Mouse (Mus musculus): ENCODE results near the gene St6galnac5. TPM values are rescaled to one million over a fixed set of nuclear protein-coding genes. Genes with fewer than 3 reads are reported as not detected.

Gene St6galnac5
- polyA plus RNA-seq, 1 experiment from 2014 or later: 20.6 TPM

DNA sequence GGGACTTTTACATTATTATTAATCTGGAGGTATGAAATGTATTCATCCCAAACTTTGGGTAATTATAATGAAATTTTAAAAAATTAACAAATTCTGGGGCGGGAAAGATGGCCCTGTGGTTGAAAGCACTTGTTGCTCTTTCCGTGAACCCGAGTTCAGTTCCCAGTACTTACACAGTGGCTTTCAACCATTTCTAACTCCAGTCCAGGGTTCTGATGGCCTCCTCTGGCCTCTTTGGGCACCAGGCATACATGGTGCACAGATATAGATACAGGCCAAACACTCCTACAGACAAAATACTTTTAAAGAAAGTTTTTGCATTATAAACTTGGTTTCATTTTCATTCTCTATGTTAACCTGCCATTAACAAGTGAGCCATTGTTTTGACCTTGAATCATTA lies 68.4 kb downstream of the St6galnac5 start:
- Histone ChIP-seq H3K27me3 (ENCODE audit: control insufficient read depth, insufficient read depth, low read length) (no peaks in the 10 kb centered on the region), H3K4me3 (replicated peaks; ENCODE audit: low read depth, low read length) (no peak overlapping the region), H3K4me2 (ENCODE audit: low read length) (no peak overlapping the region), H3K36me3 (ENCODE audit: control insufficient read depth, insufficient read depth, low read length) (no peaks in the 10 kb centered on the region), H3K27ac (replicated peaks; ENCODE audit: low read depth, low read length) (no peak overlapping the region), H3K4me1 (ENCODE audit: control insufficient read depth, insufficient read depth, low read length) (no peaks in the 10 kb centered on the region), H3K9ac (replicated peaks; ENCODE audit: low read length) (no peak overlapping the region), H3K9me3 (ENCODE audit: control insufficient read depth, low read length) (no peaks in the 10 kb centered on the region)
- no peak for DNase-seq
- no peak for ATAC-seq (ENCODE audit: low FRiP score, low TSS enrichment)
- WGBS: 97% methylated on average over 3 of the region's 3 CpGs

DNA sequence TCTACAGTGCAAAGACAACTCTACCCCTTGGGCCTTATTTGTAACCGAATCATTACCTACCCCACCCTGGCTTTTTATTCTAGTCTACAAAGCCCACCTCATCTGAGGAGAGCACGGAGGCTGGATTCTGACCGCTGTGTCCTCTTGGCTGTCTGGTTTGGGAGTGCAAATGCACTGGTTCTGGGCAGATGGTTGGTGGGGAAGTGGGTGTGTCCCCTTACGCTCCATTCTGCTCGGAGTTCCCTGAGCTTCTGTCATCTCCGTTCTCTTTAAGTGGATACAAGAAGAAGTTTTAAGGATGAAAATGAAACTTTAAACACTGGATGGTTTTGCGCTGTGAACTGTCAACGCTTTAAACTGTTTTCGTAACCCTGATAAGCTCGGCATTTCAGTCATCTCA lies 68.9 kb downstream of the St6galnac5 start:
- H3K27ac ChIP-seq (replicated peaks; ENCODE audit: low read depth, low read length): no peak overlapping the region
- H3K9me3 ChIP-seq (ENCODE audit: control insufficient read depth, low read length): no peaks in the 10 kb centered on the region
- no peaks in the 10 kb centered on the region for H3K4me1 ChIP-seq (ENCODE audit: control insufficient read depth, insufficient read depth, low read length)
- H3K27me3 ChIP-seq (ENCODE audit: control insufficient read depth, insufficient read depth, low read length): no peaks in the 10 kb centered on the region
- ATAC-seq (ENCODE audit: low FRiP score, low TSS enrichment) (no peak), DNase-seq (no peak)
- H3K9ac ChIP-seq (replicated peaks; ENCODE audit: low read length): no peak overlapping the region
- H3K4me3 ChIP-seq (replicated peaks; ENCODE audit: low read depth, low read length): no peak overlapping the region
- no peaks in the 10 kb centered on the region for H3K36me3 ChIP-seq (ENCODE audit: control insufficient read depth, insufficient read depth, low read length)
- 94% methylated on average over 10 of the region's 10 CpGs for WGBS
- no peak overlapping the region for H3K4me2 ChIP-seq (ENCODE audit: low read length)

DNA sequence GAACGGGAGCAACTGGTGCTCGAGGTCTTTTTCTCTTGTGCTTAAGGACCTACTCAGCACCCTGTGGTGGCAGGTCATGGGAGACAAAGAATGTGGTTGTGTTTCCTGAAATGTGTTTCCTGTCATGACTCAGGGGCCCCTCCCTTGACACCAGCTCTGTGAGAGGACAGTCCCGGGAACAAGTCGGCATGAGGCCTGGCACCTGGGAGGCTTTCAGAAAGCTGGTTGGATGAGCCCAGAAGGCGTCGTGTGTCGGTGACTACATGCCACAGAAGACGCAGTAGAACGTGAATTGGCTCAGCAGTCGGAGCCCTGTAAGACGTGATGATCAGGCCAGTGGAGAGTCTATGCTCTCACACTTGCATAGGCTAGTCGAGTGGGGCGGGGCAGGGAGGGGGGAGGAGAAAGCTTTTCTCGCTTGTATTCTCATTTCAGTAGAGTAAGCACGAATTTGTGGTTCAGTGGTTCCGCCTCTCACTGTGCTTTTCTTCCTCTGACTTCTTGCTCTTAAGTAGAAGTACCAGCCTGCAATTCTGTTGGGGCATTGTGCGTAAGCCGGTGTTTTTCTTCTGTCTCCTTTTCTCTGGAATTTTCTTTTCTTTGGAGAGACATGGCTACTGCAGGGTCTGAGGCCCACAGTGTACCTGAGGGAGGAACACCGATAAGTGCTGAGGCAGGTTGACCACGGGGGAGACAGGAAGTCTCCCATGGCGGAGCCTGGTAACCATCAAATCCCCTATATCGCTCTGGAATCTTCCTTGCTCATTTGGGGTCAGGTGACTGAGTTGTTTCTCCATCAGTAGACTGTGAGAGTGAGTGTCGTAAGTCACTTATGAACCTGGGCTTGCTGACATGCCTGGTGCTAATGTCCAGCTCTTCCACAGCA lies 69.6 kb downstream of the St6galnac5 start:
- ATAC-seq (ENCODE audit: low FRiP score, low TSS enrichment) (no peak), DNase-seq (no peak)
- 88% methylated on average over 23 of the region's 23 CpGs for WGBS
- Histone ChIP-seq H3K27ac (replicated peaks; ENCODE audit: low read depth, low read length) (no peak overlapping the region), H3K36me3 (ENCODE audit: control insufficient read depth, insufficient read depth, low read length) (no peaks in the 10 kb centered on the region), H3K9me3 (ENCODE audit: control insufficient read depth, low read length) (no peaks in the 10 kb centered on the region), H3K9ac (replicated peaks; ENCODE audit: low read length) (no peak overlapping the region), H3K4me2 (ENCODE audit: low read length) (no peak overlapping the region), H3K4me3 (replicated peaks; ENCODE audit: low read depth, low read length) (no peak overlapping the region), H3K4me1 (ENCODE audit: control insufficient read depth, insufficient read depth, low read length) (no peaks in the 10 kb centered on the region), H3K27me3 (ENCODE audit: control insufficient read depth, insufficient read depth, low read length) (no peaks in the 10 kb centered on the region)

DNA sequence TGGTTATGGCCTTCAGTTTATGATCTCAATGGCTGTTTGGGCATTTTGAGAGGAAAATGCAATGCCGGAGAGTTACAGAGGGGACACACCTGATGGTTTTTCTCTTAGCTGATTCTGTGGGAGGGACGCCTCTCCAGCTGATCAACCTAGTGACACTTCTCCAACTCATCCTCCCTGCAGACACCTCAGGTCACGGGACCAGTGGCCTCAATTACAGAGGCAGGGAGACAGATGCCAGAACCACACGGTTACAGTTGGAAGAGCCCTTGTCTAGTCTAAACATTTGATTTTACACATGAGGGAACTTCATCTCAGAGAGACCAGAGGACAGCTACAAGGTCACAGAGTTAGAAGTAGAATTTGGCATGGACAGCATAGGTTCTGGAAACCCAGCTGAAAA lies 70.5 kb downstream of the St6galnac5 start:
- WGBS: 87% methylated on average over 4 of the region's 4 CpGs
- Histone ChIP-seq H3K4me3 (replicated peaks; ENCODE audit: low read depth, low read length) (no peak overlapping the region), H3K36me3 (ENCODE audit: control insufficient read depth, insufficient read depth, low read length) (no peaks in the 10 kb centered on the region), H3K9me3 (ENCODE audit: control insufficient read depth, low read length) (no peaks in the 10 kb centered on the region), H3K4me1 (ENCODE audit: control insufficient read depth, insufficient read depth, low read length) (no peaks in the 10 kb centered on the region), H3K9ac (replicated peaks; ENCODE audit: low read length) (no peak overlapping the region), H3K27ac (replicated peaks; ENCODE audit: low read depth, low read length) (no peak overlapping the region), H3K4me2 (ENCODE audit: low read length) (no peak overlapping the region), H3K27me3 (ENCODE audit: control insufficient read depth, insufficient read depth, low read length) (no peaks in the 10 kb centered on the region)
- no peak for DNase-seq
- no peak for ATAC-seq (ENCODE audit: low FRiP score, low TSS enrichment)

DNA sequence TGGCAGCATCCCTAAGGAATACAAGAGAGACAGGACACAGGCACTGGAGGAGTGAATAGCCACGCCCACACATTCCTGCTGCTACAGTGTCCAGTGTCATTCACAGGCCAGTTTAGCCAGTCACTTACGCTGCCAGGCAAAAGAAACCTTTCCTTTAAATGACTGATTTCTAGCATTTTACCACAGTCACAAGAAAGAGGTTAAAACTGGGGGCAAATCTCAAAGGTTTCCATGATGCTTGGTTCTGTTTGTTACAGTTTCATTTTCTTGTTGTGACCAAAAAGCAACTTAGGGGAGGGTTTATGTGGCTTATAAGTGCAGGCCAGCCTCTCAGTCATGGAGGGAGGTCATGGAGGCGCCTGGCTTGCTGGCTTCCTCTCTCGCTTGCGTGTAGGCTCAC lies 74.4 kb downstream of the St6galnac5 start:
- H3K27ac ChIP-seq (replicated peaks; ENCODE audit: low read depth, low read length): no peak overlapping the region
- 81% methylated on average over 5 of the region's 5 CpGs for WGBS
- no peaks in the 10 kb centered on the region for H3K36me3 ChIP-seq (ENCODE audit: control insufficient read depth, insufficient read depth, low read length)
- H3K9me3 ChIP-seq (ENCODE audit: control insufficient read depth, low read length): no peaks in the 10 kb centered on the region
- no peak for DNase-seq
- no peak overlapping the region for H3K4me3 ChIP-seq (replicated peaks; ENCODE audit: low read depth, low read length)
- no peak overlapping the region for H3K9ac ChIP-seq (replicated peaks; ENCODE audit: low read length)
- H3K27me3 ChIP-seq (ENCODE audit: control insufficient read depth, insufficient read depth, low read length): no peaks in the 10 kb centered on the region
- no peaks in the 10 kb centered on the region for H3K4me1 ChIP-seq (ENCODE audit: control insufficient read depth, insufficient read depth, low read length)
- no peak overlapping the region for H3K4me2 ChIP-seq (ENCODE audit: low read length)
- ATAC-seq (ENCODE audit: low FRiP score, low TSS enrichment): no peak

DNA sequence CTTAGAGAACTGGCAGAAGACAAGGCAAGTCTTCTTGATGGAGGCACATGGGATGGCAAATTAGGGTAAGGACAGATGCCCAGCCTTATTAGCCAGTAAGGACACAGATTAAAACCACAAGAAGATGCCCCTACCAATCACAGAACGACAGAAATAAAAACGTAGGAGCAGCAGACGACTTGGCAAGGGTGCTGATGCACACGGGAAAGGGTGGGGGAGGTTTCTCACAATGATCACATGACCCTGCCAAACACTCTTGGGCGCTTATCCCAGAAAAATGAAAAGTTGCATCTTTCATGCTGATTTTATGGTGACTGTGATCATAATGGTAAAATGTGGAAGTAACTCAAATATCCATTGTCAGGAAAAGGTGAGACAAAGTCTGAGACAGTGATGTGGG lies 75.0 kb downstream of the St6galnac5 start:
- no peaks in the 10 kb centered on the region for H3K27me3 ChIP-seq (ENCODE audit: control insufficient read depth, insufficient read depth, low read length)
- DNase-seq (no peak), ATAC-seq (ENCODE audit: low FRiP score, low TSS enrichment) (no peak)
- no peaks in the 10 kb centered on the region for H3K4me1 ChIP-seq (ENCODE audit: control insufficient read depth, insufficient read depth, low read length)
- no peak overlapping the region for H3K27ac ChIP-seq (replicated peaks; ENCODE audit: low read depth, low read length)
- 87% methylated on average over 5 of the region's 5 CpGs for WGBS
- H3K9ac ChIP-seq (replicated peaks; ENCODE audit: low read length): no peak overlapping the region
- H3K36me3 ChIP-seq (ENCODE audit: control insufficient read depth, insufficient read depth, low read length): no peaks in the 10 kb centered on the region
- H3K9me3 ChIP-seq (ENCODE audit: control insufficient read depth, low read length): no peaks in the 10 kb centered on the region
- H3K4me2 ChIP-seq (ENCODE audit: low read length): no peak overlapping the region
- H3K4me3 ChIP-seq (replicated peaks; ENCODE audit: low read depth, low read length): no peak overlapping the region

DNA sequence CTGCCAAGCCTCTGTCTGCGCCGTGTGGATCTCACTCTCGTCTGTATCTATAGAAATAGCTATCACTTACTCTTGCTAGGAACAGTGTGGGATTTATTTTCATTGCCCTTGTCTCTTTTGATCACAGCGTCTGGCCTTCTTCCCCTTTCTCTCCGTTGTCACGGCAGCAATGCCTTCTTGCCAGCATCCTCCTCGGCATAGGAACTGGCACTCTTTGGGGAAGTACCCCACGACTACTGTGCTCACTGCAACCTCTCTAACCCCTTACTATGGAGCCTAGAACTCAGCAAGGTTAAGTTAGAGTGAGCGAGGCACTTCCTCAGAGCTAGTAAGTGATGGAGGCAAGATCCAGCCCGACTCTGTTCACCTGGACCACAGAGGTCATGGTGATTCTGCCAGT lies 76.2 kb downstream of the St6galnac5 start:
- no peak overlapping the region for H3K4me3 ChIP-seq (replicated peaks; ENCODE audit: low read depth, low read length)
- H3K4me2 ChIP-seq (ENCODE audit: low read length): no peak overlapping the region
- DNase-seq: no peak
- no peaks in the 10 kb centered on the region for H3K36me3 ChIP-seq (ENCODE audit: control insufficient read depth, insufficient read depth, low read length)
- no peak for ATAC-seq (ENCODE audit: low FRiP score, low TSS enrichment)
- WGBS: 40% methylated on average over 10 of the region's 10 CpGs
- H3K4me1 ChIP-seq (ENCODE audit: control insufficient read depth, insufficient read depth, low read length): no peaks in the 10 kb centered on the region
- no peaks in the 10 kb centered on the region for H3K27me3 ChIP-seq (ENCODE audit: control insufficient read depth, insufficient read depth, low read length)
- no peak overlapping the region for H3K9ac ChIP-seq (replicated peaks; ENCODE audit: low read length)
- H3K27ac ChIP-seq (replicated peaks; ENCODE audit: low read depth, low read length): no peak overlapping the region
- no peaks in the 10 kb centered on the region for H3K9me3 ChIP-seq (ENCODE audit: control insufficient read depth, low read length)

DNA sequence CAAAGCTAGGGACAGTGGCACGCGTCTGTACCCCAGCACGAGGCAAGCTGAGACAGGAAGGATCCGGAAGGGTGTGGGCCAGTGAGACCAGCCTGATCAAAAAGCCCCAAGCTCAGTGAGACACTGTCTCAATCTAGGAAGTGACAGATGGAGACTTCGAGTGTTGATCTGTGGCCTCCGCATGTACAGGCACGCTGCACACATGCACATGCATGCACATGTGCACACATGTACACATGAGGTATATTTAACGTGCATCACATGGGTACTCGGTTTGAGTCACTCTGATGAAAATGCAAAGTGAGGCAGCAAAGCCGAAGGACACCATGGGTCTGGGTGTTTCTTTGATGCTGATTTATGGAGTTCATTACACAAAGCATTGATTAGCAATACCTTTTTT lies 77.0 kb downstream of the St6galnac5 start:
- WGBS: 94% methylated on average over 10 of the region's 10 CpGs
- ATAC-seq (ENCODE audit: low FRiP score, low TSS enrichment) (no peak), DNase-seq (no peak)
- Histone ChIP-seq H3K4me2 (ENCODE audit: low read length) (no peak overlapping the region), H3K4me3 (replicated peaks; ENCODE audit: low read depth, low read length) (no peak overlapping the region), H3K36me3 (ENCODE audit: control insufficient read depth, insufficient read depth, low read length) (no peaks in the 10 kb centered on the region), H3K27ac (replicated peaks; ENCODE audit: low read depth, low read length) (no peak overlapping the region), H3K9me3 (ENCODE audit: control insufficient read depth, low read length) (no peaks in the 10 kb centered on the region), H3K9ac (replicated peaks; ENCODE audit: low read length) (no peak overlapping the region), H3K4me1 (ENCODE audit: control insufficient read depth, insufficient read depth, low read length) (no peaks in the 10 kb centered on the region), H3K27me3 (ENCODE audit: control insufficient read depth, insufficient read depth, low read length) (no peaks in the 10 kb centered on the region)

DNA sequence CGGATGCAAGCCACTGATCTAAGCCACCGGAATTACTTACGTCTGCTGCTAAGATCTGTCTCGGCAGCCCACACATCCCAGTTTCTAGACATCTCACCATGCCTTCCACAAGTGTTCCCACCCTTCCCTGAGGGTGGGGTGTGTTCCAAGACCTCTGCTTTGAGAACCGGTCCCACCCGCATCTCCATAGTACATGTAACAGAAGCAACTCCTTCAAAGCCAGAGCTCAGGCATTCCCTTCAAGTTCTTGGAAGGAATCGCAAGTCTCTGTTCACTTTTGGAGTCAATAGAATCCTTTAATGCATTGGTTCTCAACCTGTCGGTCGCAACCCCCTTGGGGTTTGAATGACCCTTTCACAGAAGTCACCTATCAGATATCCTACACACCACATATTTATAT lies 83.1 kb downstream of the St6galnac5 start:
- no peaks in the 10 kb centered on the region for H3K9me3 ChIP-seq (ENCODE audit: control insufficient read depth, low read length)
- H3K4me3 ChIP-seq (replicated peaks; ENCODE audit: low read depth, low read length): no peak overlapping the region
- H3K4me1 ChIP-seq (ENCODE audit: control insufficient read depth, insufficient read depth, low read length): no peaks in the 10 kb centered on the region
- DNase-seq: no peak
- no peak overlapping the region for H3K9ac ChIP-seq (replicated peaks; ENCODE audit: low read length)
- no peak overlapping the region for H3K27ac ChIP-seq (replicated peaks; ENCODE audit: low read depth, low read length)
- no peaks in the 10 kb centered on the region for H3K27me3 ChIP-seq (ENCODE audit: control insufficient read depth, insufficient read depth, low read length)
- no peak overlapping the region for H3K4me2 ChIP-seq (ENCODE audit: low read length)
- no peaks in the 10 kb centered on the region for H3K36me3 ChIP-seq (ENCODE audit: control insufficient read depth, insufficient read depth, low read length)
- 98% methylated on average over 9 of the region's 9 CpGs for WGBS
- no peak for ATAC-seq (ENCODE audit: low FRiP score, low TSS enrichment)
